8 mouse cellular contexts compared by ENCODE assay signal in the genomic region with DNA sequence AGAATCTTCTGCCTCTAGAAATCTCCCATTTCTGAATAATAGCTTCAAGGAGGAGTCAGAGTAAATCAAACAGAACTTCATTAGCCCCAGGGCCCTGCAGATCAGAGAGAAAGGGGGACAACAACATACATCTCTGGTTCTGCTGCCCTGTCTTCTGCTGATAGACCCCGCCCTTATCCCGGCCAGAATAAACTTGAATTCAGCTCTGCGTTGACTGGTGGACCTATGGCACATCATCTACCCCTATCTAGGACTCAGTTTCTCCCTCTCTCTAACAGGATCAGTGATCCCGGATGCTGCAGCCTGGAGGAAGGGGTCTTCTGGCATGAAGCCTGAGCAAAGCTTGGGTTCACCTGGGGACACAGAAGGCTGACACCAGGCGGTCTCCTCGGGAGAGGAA. TPM values are rescaled to one million over a fixed set of nuclear protein-coding genes. Genes with fewer than 3 reads are reported as not detected.
DNase-seq lines count a peak whose midpoint lies in the region; ATAC-seq and TF ChIP-seq lines count a peak whose summit lies in the region.

No protein-coding gene starts in this region.

- no peaks in the 10 kb centered on the region for H3K36me3 ChIP-seq in intestine, postnatal 0 days (ENCODE audit: control insufficient read depth, insufficient read depth)
- no peaks in the 10 kb centered on the region for H3K36me3 ChIP-seq in myocyte (ENCODE audit: control insufficient read depth, insufficient read depth)

- 0 out of 2 replicates have a peak, but pooled peaks have one; percentile 5 for ATAC-seq in erythroblast, adult 5-6 weeks (replicated peaks; ENCODE audit: low FRiP score, poor library complexity, severe bottlenecking)
- ATAC-seq in intestine, postnatal 0 days: no peak

- H3ac ChIP-seq in myocyte (ENCODE audit: control insufficient read depth, insufficient read length): no peak overlapping the region

- no peaks in the 10 kb centered on the region for H3K9me3 ChIP-seq in intestine, postnatal 0 days (ENCODE audit: control insufficient read depth)

- no peaks in the 10 kb centered on the region for H3K79me2 ChIP-seq in myocyte (ENCODE audit: control insufficient read depth, insufficient read depth)

- H3K27ac ChIP-seq in layer of hippocampus, adult 2 months: peak overlapping the region; percentile 61; the same call in 1 of the 2 replicates
- no peak overlapping the region for H3K27ac ChIP-seq in intestine, postnatal 0 days (ENCODE audit: low read depth, low read length)

- 28% methylated on average over 6 of the region's 6 CpGs for WGBS in intestine, postnatal 0 days

- TF ChIP-seq POLR2A in myocyte (IDR thresholded peaks at IDR 0.05; ENCODE audit: insufficient read length, low read depth): no peak

- peak overlapping the region; percentile 92 for H3K4me2 ChIP-seq in intestine, postnatal 0 days (replicated peaks; ENCODE audit: low read depth)
- peak overlapping the region; percentile 95 for H3K4me2 ChIP-seq in myocyte (ENCODE audit: low read depth)

- no peak for DNase-seq in layer of hippocampus, adult 2 months (ENCODE audit: low spot score in 2 of 2)
- no peak for DNase-seq in layer of hippocampus, postnatal 36 days
- DNase-seq in cerebellum, postnatal 10 days: no peak
- no peak for DNase-seq in thymus, postnatal 36 days
- no peak for DNase-seq in retina, postnatal 1 day

- peaks cover 4% of the 10 kb centered on the region; the same call in 1 of the 2 replicates for H3K4me1 ChIP-seq in intestine, postnatal 0 days (replicated peaks; ENCODE audit: control insufficient read depth, insufficient read depth, low read length)

- 0 out of 2 replicates have a peak, but pooled peaks cover 5% of the 10 kb centered on the region for H3K27me3 ChIP-seq in intestine, postnatal 0 days (replicated peaks; ENCODE audit: control insufficient read depth, insufficient read depth, low read length)
- H3K27me3 ChIP-seq in myocyte (ENCODE audit: control insufficient read depth, insufficient read depth, insufficient read length): no peaks in the 10 kb centered on the region

- no peak overlapping the region for H3K9ac ChIP-seq in intestine, postnatal 0 days (ENCODE audit: low read depth, low read length)

- no peak for TF ChIP-seq CTCF in layer of hippocampus, adult 2 months (conservative IDR thresholded peaks at IDR 0.05)
- TF ChIP-seq CTCF in intestine, postnatal 0 days (IDR thresholded peaks at IDR 0.05; ENCODE audit: low read depth): no peak

- peak overlapping the region; percentile 64 for H3K4me3 ChIP-seq in layer of hippocampus, adult 2 months
- H3K4me3 ChIP-seq in intestine, postnatal 0 days (ENCODE audit: low read depth, low read length): peak overlapping the region; percentile 53
- peak overlapping the region; percentile 17 for H3K4me3 ChIP-seq in myocyte

TF ChIP-seq in myocyte, 11 proteins besides CTCF, POLR2A, EP300 and RAD21:
- TF ChIP-seq USF1 (IDR thresholded peaks at IDR 0.05; ENCODE audit: low read depth) (no peak), SRF (IDR thresholded peaks at IDR 0.05; ENCODE audit: control insufficient read depth, insufficient read length, low read depth) (no peak), MYOD1 (IDR thresholded peaks at IDR 0.05; ENCODE audit: control insufficient read depth in 1 of 3, insufficient read length in 2 of 3, low read depth in 2 of 3) (no peak)

RNA-seq across cellular contexts. Expression of a gene that starts 17.8 kb away (rescaled TPM):
- 1 to 10 TPM; 4.2 to 4.3 TPM for total RNA-seq in layer of hippocampus, adult 2 months (2021)
- total RNA-seq in layer of hippocampus, postnatal 36 days (2021): 1 to 10 TPM; 4.7 to 4.8 TPM
- total RNA-seq in erythroblast, adult 5-6 weeks (2015; ENCODE audit: low replicate concordance): not detected in 2 replicates
- not detected in 2 replicates for total RNA-seq in erythroblast, adult 5-6 weeks (2017; ENCODE audit: low replicate concordance)
- 1.6 and 2.0 TPM in 2 replicates for polyA plus RNA-seq in intestine, postnatal 0 days (2015; fragmentation: Nextera tagmentation; extraction: Ambion mirVana)
- polyA plus RNA-seq in myocyte (2012; fragmentation: generic; extraction: Trizol): 23.1 TPM

Comparison
In these comparisons a context has a peak if more than half of its experiments do, and no peak if none do; other contexts are left out.
1. RNA of a gene that starts 17.8 kb away (total RNA-seq): 4.7 to 4.8 TPM in layer of hippocampus, postnatal 36 days and 4.2 to 4.3 TPM in layer of hippocampus, adult 2 months; not detected in erythroblast, adult 5-6 weeks; every median in the first group is over 4 times any median in the second.
2. Peak in every context shown above with its lines, with median percentiles within 50 percentile points of each other: H3K4me3 ChIP-seq.